Mouse (Mus musculus) myocyte (in vitro differentiated cells): ENCODE measurements around the gene Slc2a3.

Experiments
- CEBPB ChIP-seq: IDR thresholded peaks from 2 replicates; pipeline ENCODE4 v1.6.1; 2011; ENCODE audit warnings: mild to moderate bottlenecking, moderate library complexity; ENCODE audit not compliant: poor library complexity, insufficient read depth, severe bottlenecking
- E2F4 ChIP-seq: IDR thresholded peaks from one replicate; pipeline ENCODE4 v1.6.1; 2011; ENCODE audit warnings: mild to moderate bottlenecking, control low read depth, moderate library complexity; ENCODE audit not compliant: insufficient read depth
- MAX ChIP-seq: IDR thresholded peaks from one replicate; pipeline ENCODE4 v1.6.1; 2011; ENCODE audit warnings: low read depth, mild to moderate bottlenecking, control low read depth
- MYOD1 ChIP-seq, 3 experiments: IDR thresholded peaks; one replicate each; pipeline ENCODE4 v1.6.1; 2011; ENCODE audit warnings: control low read depth in 2 of 3, low read depth in 2 of 3, mild to moderate bottlenecking in 2 of 3, moderate library complexity in 1 of 3; ENCODE audit not compliant: insufficient read length in 2 of 3, control insufficient read depth in 1 of 3
- MYOG ChIP-seq, 3 experiments: IDR thresholded peaks; one replicate each; pipeline ENCODE4 v1.6.1; 2011; ENCODE audit warnings: control low read depth in 2 of 3, low read depth in 2 of 3, mild to moderate bottlenecking in 2 of 3; ENCODE audit not compliant: insufficient read length in 2 of 3, control insufficient read depth in 1 of 3, insufficient read depth in 1 of 3
- POLR2A ChIP-seq: IDR thresholded peaks from one replicate; pipeline ENCODE4 v1.6.1; 2011; ENCODE audit warnings: low read depth, mild to moderate bottlenecking, control low read depth, moderate library complexity; ENCODE audit not compliant: insufficient read length
- POLR2AphosphoS2 ChIP-seq: IDR thresholded peaks from one replicate; pipeline ENCODE4 v1.6.1; 2011; ENCODE audit warnings: low read depth, control low read depth; ENCODE audit not compliant: insufficient read length
- REST ChIP-seq: IDR thresholded peaks from one replicate; pipeline ENCODE4 v1.6.1; 2011; ENCODE audit warnings: mild to moderate bottlenecking, control low read depth, moderate library complexity; ENCODE audit not compliant: insufficient read depth, insufficient read length
- SRF ChIP-seq: IDR thresholded peaks from one replicate; pipeline ENCODE4 v1.6.1; 2011; ENCODE audit warnings: low read depth; ENCODE audit not compliant: control insufficient read depth, insufficient read length
- TCF12 ChIP-seq: IDR thresholded peaks from one replicate; pipeline ENCODE4 v1.6.1; 2011; ENCODE audit warnings: mild to moderate bottlenecking, control low read depth; ENCODE audit not compliant: poor library complexity, insufficient read depth, severe bottlenecking
- TCF3 ChIP-seq: IDR thresholded peaks from one replicate; pipeline ENCODE4 v1.6.1; 2011; ENCODE audit warnings: low read depth, control low read depth; ENCODE audit not compliant: insufficient read length
- USF1 ChIP-seq: IDR thresholded peaks from one replicate; pipeline ENCODE4 v1.6.1; 2011; ENCODE audit warnings: low read depth, mild to moderate bottlenecking, control low read depth, moderate library complexity

GRCm38 (mm10) chr6:122711455-122711854 is 90.0 kb downstream of the Slc2a3 start:
- TF ChIP-seq TCF12 (no peak), POLR2A (no peak), USF1 (no peak), CEBPB (no peak), MAX (no peak), POLR2AphosphoS2 (no peak), E2F4 (no peak), MYOD1 (IDR thresholded peaks at IDR 0.05; ENCODE audit: control insufficient read depth in 1 of 3, insufficient read length in 2 of 3, low read depth in 2 of 3) (no peak), TCF3 (no peak), SRF (no peak), MYOG (IDR thresholded peaks at IDR 0.05; ENCODE audit: control insufficient read depth in 1 of 3, insufficient read depth in 1 of 3, insufficient read length in 2 of 3, low read depth in 2 of 3) (no peak), REST (no peak)
